Comparison of ENCODE assay signal across 17 mouse cellular contexts in genomic region chr5:53142587-53142986, GRCm38 (mm10).
DNase-seq lines count a peak whose midpoint lies in the region; ATAC-seq lines count a peak whose summit lies in the region.
"Had no signal": no experiment of that assay in that cellular context is flagged by ENCODE, and none has a peak within 500 bp of the region (broad histone marks: within the 10 kb centered on the region; RNA-seq: fewer than 3 reads in every experiment).

No protein-coding gene starts in this region.

- H3K4me1 ChIP-seq in heart, embryonic 10.5 days, result peaks cover 31% of the 10 kb centered on the region
- peaks cover 14% of the 10 kb centered on the region for H3K4me1 ChIP-seq in kidney, embryonic 14.5 days (ENCODE audit: control insufficient read depth, insufficient read depth, low read length)

- 82% methylated on average over 5 of the region's 5 CpGs for WGBS in heart, embryonic 10.5 days
- 76% methylated on average over 5 of the region's 5 CpGs for WGBS in kidney, embryonic 14.5 days

- H3K4me2 ChIP-seq in kidney, embryonic 14.5 days (replicated peaks; ENCODE audit: low read depth, low read length), result no peak overlapping the region
- H3K4me2 ChIP-seq: heart, embryonic 15.5 days; hindbrain, embryonic 12.5 days; limb, embryonic 13.5 days had no signal

- H3K9me3 ChIP-seq in heart, embryonic 10.5 days, result no peaks in the 10 kb centered on the region
- no peaks in the 10 kb centered on the region for H3K9me3 ChIP-seq in kidney, embryonic 14.5 days (ENCODE audit: control insufficient read depth, low read length)
- H3K9me3 ChIP-seq: heart, embryonic 15.5 days; hindbrain, embryonic 12.5 days had no signal

- no peak overlapping the region for H3K9ac ChIP-seq in kidney, embryonic 14.5 days (ENCODE audit: low read depth, low read length)
- H3K9ac ChIP-seq: heart, embryonic 15.5 days; hindbrain, embryonic 12.5 days; limb, embryonic 13.5 days had no signal

- ATAC-seq in kidney, embryonic 14.5 days (ENCODE audit: low FRiP score, low TSS enrichment), result no peak
- ATAC-seq: activated CD4-positive, CD25-positive, alpha-beta regulatory T cell, adult 4 months; intestine, postnatal 0 days had no signal

- no peak overlapping the region for H3K4me3 ChIP-seq in heart, embryonic 10.5 days
- H3K4me3 ChIP-seq in kidney, embryonic 14.5 days (ENCODE audit: low read length), result no peak overlapping the region
- H3K4me3 ChIP-seq: heart, embryonic 15.5 days; hindbrain, embryonic 12.5 days; limb, embryonic 13.5 days had no signal

- H3K36me3 ChIP-seq in heart, embryonic 10.5 days, result 0 out of 2 replicates have a peak, but pooled peaks cover 3% of the 10 kb centered on the region
- H3K36me3 ChIP-seq in kidney, embryonic 14.5 days (ENCODE audit: control insufficient read depth, insufficient read depth, low read length), result peaks cover 8% of the 10 kb centered on the region; the same call in 1 of the 2 replicates
- H3K36me3 ChIP-seq: G1E; heart, embryonic 15.5 days; hindbrain, embryonic 12.5 days; limb, embryonic 13.5 days had no signal

- DNase-seq in layer of hippocampus, adult 18-20 months (ENCODE audit: low spot score in 2 of 2), result peak; percentile 73 to 84
- no peak for DNase-seq in layer of hippocampus, adult 9-10 months (ENCODE audit: low spot score)
- peak; percentile 80 for DNase-seq in MN1 (ENCODE audit: low spot score)
- DNase-seq in cerebellum, adult 11-12 months, result peak; percentile 91
- DNase-seq in layer of hippocampus, adult 8-10 months (ENCODE audit: low spot score in 2 of 2), result peak; percentile 80
- DNase-seq in adrenal gland, postnatal 14 days, result no peak
- DNase-seq in heart, embryonic 10.5 days (ENCODE audit: low spot score), result no peak
- DNase-seq: gastrocnemius, postnatal 36 days; kidney, postnatal 36 days; lung, adult 18-20 months had no signal

- no peaks in the 10 kb centered on the region for H3K27me3 ChIP-seq in heart, embryonic 10.5 days (ENCODE audit: insufficient read depth, poor library complexity, severe bottlenecking)
- H3K27me3 ChIP-seq in kidney, embryonic 14.5 days (ENCODE audit: control insufficient read depth, insufficient read depth, low read length), result no peaks in the 10 kb centered on the region
- H3K27me3 ChIP-seq: heart, embryonic 15.5 days; hindbrain, embryonic 12.5 days; limb, embryonic 13.5 days had no signal

- no peak overlapping the region for H3K27ac ChIP-seq in heart, embryonic 10.5 days
- no peak overlapping the region for H3K27ac ChIP-seq in kidney, embryonic 14.5 days (ENCODE audit: low read depth, low read length)
- H3K27ac ChIP-seq: heart, embryonic 15.5 days; hindbrain, embryonic 12.5 days; limb, embryonic 13.5 days had no signal

Comparison
In these comparisons a context has a peak if more than half of its experiments do, and no peak if none do; other contexts are left out.
1. DNase-seq: peak in layer of hippocampus, adult 18-20 months (2 of 2), MN1 (single experiment), cerebellum, adult 11-12 months (single experiment) and layer of hippocampus, adult 8-10 months (2 of 2); none in layer of hippocampus, adult 9-10 months (single experiment), adrenal gland, postnatal 14 days (single experiment) and heart, embryonic 10.5 days (single experiment).